Mouse (Mus musculus): ENCODE results near the gene Pigu.

GRCm38 (mm10) chr2:155277721-155278120 lies 79.5 kb downstream of the Pigu start:
- no peak for TF ChIP-seq POLR2A (IDR thresholded peaks at IDR 0.05; ENCODE audit: control insufficient read depth, extremely low read depth, insufficient read depth, low read length, poor library complexity)
- TF ChIP-seq CTCF (IDR thresholded peaks at IDR 0.05; ENCODE audit: borderline replicate concordance, control insufficient read depth, extremely low read depth, insufficient read depth, low read length, poor library complexity), result no peak
